Mouse (Mus musculus) brain, embryonic 18.5 days (tissue): ENCODE measurements around the gene Tmem56.

ENCODE experiments used
- DNase-seq: peaks from one replicate; pipeline ENCODE4 v3.0.0-alpha.2; 2012; ENCODE audit warnings: low read depth, low spot score

Tmem56 gene

GRCm38 (mm10) chr3:121242111-121242936, 40.6 kb downstream of the Tmem56 start:
- DNase-seq: no peak

- DNase-seq: no peak
Observed at GRCm38 (mm10) chr3:121240362-121241040, 42.4 kb downstream of the Tmem56 start.

GRCm38 (mm10) chr3:121239096-121239495, 43.8 kb downstream of the Tmem56 start:
- no peak for DNase-seq

- DNase-seq: no peak
Observed at GRCm38 (mm10) chr3:121224763-121225162, 58.1 kb downstream of the Tmem56 start.

- no peak for DNase-seq
Observed at GRCm38 (mm10) chr3:121224185-121224584, 58.7 kb downstream of the Tmem56 start.

- DNase-seq: no peak
Observed at GRCm38 (mm10) chr3:121221987-121222386, 60.9 kb downstream of the Tmem56 start.

- DNase-seq: no peak
Observed at GRCm38 (mm10) chr3:121217011-121217410, 65.9 kb downstream of the Tmem56 start.

- no peak for DNase-seq
Observed at GRCm38 (mm10) chr3:121213501-121213900, 69.4 kb downstream of the Tmem56 start.

GRCm38 (mm10) chr3:121212156-121212555, 70.7 kb downstream of the Tmem56 start:
- no peak for DNase-seq

GRCm38 (mm10) chr3:121208994-121209393, 73.9 kb downstream of the Tmem56 start:
- no peak for DNase-seq

GRCm38 (mm10) chr3:121206202-121206882, 76.6 kb downstream of the Tmem56 start:
- DNase-seq: no peak

GRCm38 (mm10) chr3:121202638-121203037, 80.3 kb downstream of the Tmem56 start:
- DNase-seq: no peak

- DNase-seq: no peak
Observed at GRCm38 (mm10) chr3:121201012-121201747, 81.7 kb downstream of the Tmem56 start.

GRCm38 (mm10) chr3:121189199-121189598, 93.7 kb downstream of the Tmem56 start:
- DNase-seq: no peak

GRCm38 (mm10) chr3:121187510-121187909, 95.4 kb downstream of the Tmem56 start:
- no peak for DNase-seq

GRCm38 (mm10) chr3:121186925-121187324, 96.0 kb downstream of the Tmem56 start:
- no peak for DNase-seq

- no peak for DNase-seq
Observed at GRCm38 (mm10) chr3:121185197-121185596, 97.7 kb downstream of the Tmem56 start.

- no peak for DNase-seq
Observed at GRCm38 (mm10) chr3:121176011-121176410, 106.9 kb downstream of the Tmem56 start.

- no peak for DNase-seq
Observed at GRCm38 (mm10) chr3:121174248-121174945, 108.5 kb downstream of the Tmem56 start.

GRCm38 (mm10) chr3:121172718-121173117, 110.2 kb downstream of the Tmem56 start:
- DNase-seq: no peak

GRCm38 (mm10) chr3:121171872-121172265, 111.0 kb downstream of the Tmem56 start:
- no peak for DNase-seq
